Mouse (Mus musculus): ENCODE data around the gene Usp48.

Usp48 gene

GRCm38 (mm10) chr4:137686303-137686702 lies 92.7 kb downstream of the Usp48 start:
- DNase-seq (ENCODE audit: low spot score in 2 of 2) = no peak

GRCm38 (mm10) chr4:137687234-137687825 lies 93.8 kb downstream of the Usp48 start:
- DNase-seq (ENCODE audit: low spot score in 2 of 2) = no peak

GRCm38 (mm10) chr4:137692107-137692902 lies 98.8 kb downstream of the Usp48 start:
- no peak for DNase-seq (ENCODE audit: low spot score in 2 of 2)

GRCm38 (mm10) chr4:137695300-137695699 lies 101.7 kb downstream of the Usp48 start:
- no peak for DNase-seq (ENCODE audit: low spot score in 2 of 2)

- no peak for DNase-seq (ENCODE audit: low spot score in 2 of 2)
Measured at GRCm38 (mm10) chr4:137695900-137696299, 102.3 kb downstream of the Usp48 start.

- no peak for DNase-seq (ENCODE audit: low spot score in 2 of 2)
Measured at GRCm38 (mm10) chr4:137697156-137697885, 103.8 kb downstream of the Usp48 start.

GRCm38 (mm10) chr4:137698076-137698985 lies 104.8 kb downstream of the Usp48 start:
- no peak for DNase-seq (ENCODE audit: low spot score in 2 of 2)

GRCm38 (mm10) chr4:137699264-137700211 lies 106.0 kb downstream of the Usp48 start:
- DNase-seq (ENCODE audit: low spot score in 2 of 2) = no peak

GRCm38 (mm10) chr4:137700960-137701359 lies 107.4 kb downstream of the Usp48 start:
- no peak for DNase-seq (ENCODE audit: low spot score in 2 of 2)

- DNase-seq (ENCODE audit: low spot score in 2 of 2) = no peak
Measured at GRCm38 (mm10) chr4:137703077-137703476, 109.5 kb downstream of the Usp48 start.

- DNase-seq (ENCODE audit: low spot score in 2 of 2) = no peak
Measured at GRCm38 (mm10) chr4:137704561-137704960, 111.0 kb downstream of the Usp48 start.

GRCm38 (mm10) chr4:137705379-137705778 lies 111.8 kb downstream of the Usp48 start:
- DNase-seq (ENCODE audit: low spot score in 2 of 2) = no peak

- no peak for DNase-seq (ENCODE audit: low spot score in 2 of 2)
Measured at GRCm38 (mm10) chr4:137706510-137706909, 113.0 kb downstream of the Usp48 start.

- peak; percentile 81 to 93 for DNase-seq (ENCODE audit: low spot score in 2 of 2)
Measured at GRCm38 (mm10) chr4:137707216-137707990, 113.8 kb downstream of the Usp48 start.

Measured in spleen, postnatal 10 days (tissue).